Mouse (Mus musculus) neural tube, embryonic 11.5 days (tissue): ENCODE results near the gene Ern1. TPM values are rescaled to one million over a fixed set of nuclear protein-coding genes. Genes with fewer than 3 reads are reported as not detected.
A peak's percentile ranks its signal among the peaks of the same experiment; 100 is the strongest.

Experiments used
- ATAC-seq: fragments of 200-750 bp; cut with Nextera tagmentation; 2 replicates; pipeline ENCODE4 v1.8.0; 2017; ENCODE audit warnings: moderate number of reproducible peaks, mild to moderate bottlenecking, moderate TSS enrichment, moderate library complexity; ENCODE audit not compliant: insufficient read depth, low FRiP score, low TSS enrichment
- DNase-seq: peaks from one replicate; pipeline ENCODE4 v3.0.0-alpha.2; 2015; ENCODE audit warnings: low spot score
- H3K27ac ChIP-seq: fragments of 300-500 bp; sonication (generic); 2 replicates; pipeline ENCODE4 v1.5.1; 2014; ENCODE audit warnings: low read depth, mild to moderate bottlenecking, low read length
- H3K27me3 ChIP-seq: fragments of 300-500 bp; sonication (generic); 2 replicates; pipeline ENCODE4 v1.6.1; 2014; ENCODE audit warnings: mild to moderate bottlenecking, low read length, mixed read lengths; ENCODE audit not compliant: control insufficient read depth, insufficient read depth
- H3K36me3 ChIP-seq: fragments of 300-500 bp; sonication (generic); 2 replicates; pipeline ENCODE4 v1.6.1; 2014; ENCODE audit warnings: mild to moderate bottlenecking, low read length, moderate library complexity, mixed read lengths; ENCODE audit not compliant: control insufficient read depth, insufficient read depth
- H3K4me1 ChIP-seq: fragments of 300-500 bp; sonication (generic); 2 replicates; pipeline ENCODE4 v1.6.1; 2014; ENCODE audit warnings: low read length, mixed read lengths; ENCODE audit not compliant: control insufficient read depth, insufficient read depth
- H3K4me2 ChIP-seq: fragments of 300-500 bp; sonication (generic); 2 replicates; pipeline ENCODE4 v1.6.1; 2014; ENCODE audit warnings: low read depth, mild to moderate bottlenecking, moderate library complexity
- H3K4me3 ChIP-seq: fragments of 300-500 bp; sonication (generic); 2 replicates; pipeline ENCODE4 v1.5.1; 2014; ENCODE audit warnings: low read depth, low read length
- H3K9ac ChIP-seq: fragments of 300-500 bp; sonication (generic); 2 replicates; pipeline ENCODE4 v1.6.1; 2014; ENCODE audit warnings: mild to moderate bottlenecking, low read length
- H3K9me3 ChIP-seq: fragments of 300-500 bp; sonication (generic); 2 replicates; pipeline ENCODE4 v1.6.1; 2016; ENCODE audit warnings: low read length; ENCODE audit not compliant: control insufficient read depth
- WGBS: fragments of 180-500 bp; shearing (Covaris S2); extraction: QIAGEN DNeasy Blood & Tissue Kit; methylation state at CpG from one replicate; pipeline ENCODE4 v1.1.7; 2014; 5-methylcytosine and 5-hydroxymethylcytosine counted together
- polyA plus RNA-seq: library from polyadenylated mRNA; unstranded; fragments of >200 nt; fragmentation: Nextera tagmentation; extraction: Ambion mirVana; gene quantifications from 2 replicates; pipeline ENCODE4 v1.2.1, GENCODE M21; 2014

Ern1 gene
- polyA plus RNA-seq, 1 experiment from 2014 or later = 6.6 TPM

DNA sequence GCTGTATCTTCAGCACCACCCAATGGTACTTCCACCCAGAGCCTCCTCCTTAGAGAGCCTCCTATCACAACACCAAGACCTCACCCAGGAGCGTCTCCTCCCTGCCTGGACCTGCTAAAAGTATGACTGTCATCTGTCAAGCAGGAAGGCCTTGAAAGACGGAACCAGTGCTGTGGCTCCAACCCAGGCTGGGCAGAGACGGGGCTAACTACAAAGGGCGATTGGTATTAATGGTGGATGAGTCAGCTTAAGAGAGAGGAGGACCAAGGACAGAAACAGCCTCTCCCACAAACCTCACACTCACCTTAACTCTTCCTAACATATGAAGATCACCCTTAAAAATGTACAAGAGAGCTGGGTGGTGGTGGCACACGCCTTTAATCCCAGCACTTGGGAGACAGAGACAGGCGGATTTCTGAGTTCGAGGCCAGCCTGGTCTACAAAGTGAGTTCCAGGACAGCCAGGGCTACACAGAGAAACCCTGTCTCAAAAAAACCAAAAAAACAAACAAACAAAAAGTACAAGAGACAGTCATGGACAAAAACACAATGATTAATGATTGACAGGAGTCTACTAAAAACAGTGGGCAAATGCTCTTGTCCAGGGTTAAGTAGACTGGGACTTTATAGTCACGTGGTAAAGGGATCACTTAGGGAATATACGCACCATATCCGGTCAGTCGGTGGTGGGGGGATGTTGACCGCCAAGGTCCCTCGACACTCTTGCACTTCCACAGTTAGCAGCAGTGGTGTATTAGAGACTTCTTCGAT is 23.8 kb upstream of the Ern1 start:
- Histone ChIP-seq H3K36me3 (0 out of 2 replicates have a peak, but pooled peaks cover 3% of the 10 kb centered on the region), H3K27me3 (no peaks in the 10 kb centered on the region), H3K4me2 (no peak overlapping the region), H3K4me3 (no peak overlapping the region), H3K27ac (no peak overlapping the region), H3K9ac (no peak overlapping the region), H3K9me3 (no peaks in the 10 kb centered on the region), H3K4me1 (0 out of 2 replicates have a peak, but pooled peaks cover 2% of the 10 kb centered on the region)
- WGBS = 90% methylated on average over 14 of the region's 14 CpGs
- ATAC-seq (no peak), DNase-seq (no peak)

DNA sequence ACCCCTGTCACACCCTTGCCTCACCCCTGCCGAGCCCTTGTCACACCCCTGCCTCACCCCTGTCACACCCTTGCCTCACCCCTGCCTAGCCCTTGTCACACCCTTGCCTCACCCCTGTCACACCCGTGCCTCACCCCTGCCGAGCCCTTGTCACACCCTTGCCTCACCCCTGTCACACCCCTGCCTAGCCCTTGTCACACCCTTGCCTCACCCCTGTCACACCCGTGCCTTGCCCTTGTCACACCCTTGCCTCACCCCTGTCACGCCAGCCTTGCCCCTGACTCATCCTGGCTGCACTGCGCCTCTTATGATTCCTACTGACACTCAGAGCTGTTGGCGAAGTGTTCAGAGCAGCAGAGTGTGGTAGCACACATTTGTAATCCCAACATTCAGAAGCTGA is 20.0 kb upstream of the Ern1 start:
- Histone ChIP-seq H3K4me1 (no peaks in the 10 kb centered on the region), H3K9me3 (no peaks in the 10 kb centered on the region), H3K27ac (no peak overlapping the region), H3K27me3 (no peaks in the 10 kb centered on the region), H3K9ac (no peak overlapping the region), H3K4me2 (no peak overlapping the region), H3K4me3 (no peak overlapping the region), H3K36me3 (0 out of 2 replicates have a peak, but pooled peaks cover 3% of the 10 kb centered on the region)
- ATAC-seq (no peak), DNase-seq (no peak)
- 85% methylated on average over 7 of the region's 7 CpGs for WGBS

DNA sequence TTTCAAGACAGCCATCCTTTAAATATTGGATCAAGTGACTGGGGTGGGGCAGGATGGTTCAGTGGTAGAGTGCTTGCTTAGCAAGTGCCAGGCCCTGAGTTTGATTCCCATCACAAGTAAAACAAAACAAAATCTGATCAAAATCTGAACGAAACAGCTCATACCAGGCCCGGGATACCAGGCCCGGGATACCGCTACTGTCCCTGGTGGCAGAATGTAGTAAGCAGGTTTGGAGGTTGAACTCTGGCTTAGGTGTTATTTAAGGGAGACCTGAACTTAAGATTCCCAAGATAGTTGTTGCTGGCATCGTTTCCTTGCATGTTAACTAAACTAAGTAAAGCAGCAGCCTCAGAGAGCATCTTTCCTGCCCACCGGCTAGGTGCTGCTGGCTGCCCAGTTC is 18.6 kb upstream of the Ern1 start:
- no peak overlapping the region for H3K27ac ChIP-seq
- no peaks in the 10 kb centered on the region for H3K4me1 ChIP-seq
- 91% methylated on average over 6 of the region's 6 CpGs for WGBS
- H3K4me2 ChIP-seq = no peak overlapping the region
- H3K9ac ChIP-seq = no peak overlapping the region
- no peak for DNase-seq
- H3K4me3 ChIP-seq = no peak overlapping the region
- H3K9me3 ChIP-seq = no peaks in the 10 kb centered on the region
- 0 out of 2 replicates have a peak, but pooled peaks cover 3% of the 10 kb centered on the region for H3K36me3 ChIP-seq
- no peaks in the 10 kb centered on the region for H3K27me3 ChIP-seq
- ATAC-seq = no peak

DNA sequence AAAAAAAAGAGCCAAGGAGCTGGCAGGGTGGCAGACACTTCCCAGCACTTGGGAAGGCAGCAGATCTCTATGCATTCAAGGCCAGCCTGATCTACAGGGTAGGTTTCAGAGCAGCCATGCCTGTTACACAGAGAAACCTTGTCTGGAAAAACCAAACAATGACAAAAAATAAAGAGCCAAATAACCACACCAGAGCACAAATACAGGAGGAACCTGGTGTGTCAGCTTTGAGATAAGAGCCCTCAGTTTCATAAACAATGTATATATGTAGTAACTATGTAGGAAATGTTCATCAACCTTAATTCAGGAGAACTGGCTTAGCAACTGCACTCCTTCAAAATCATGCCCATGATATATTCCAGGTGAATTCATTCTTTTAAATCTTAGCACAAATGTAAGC is 16.5 kb upstream of the Ern1 start:
- no peak overlapping the region for H3K27ac ChIP-seq
- no peak overlapping the region for H3K4me2 ChIP-seq
- H3K9ac ChIP-seq = no peak overlapping the region
- no peak for ATAC-seq
- H3K9me3 ChIP-seq = no peaks in the 10 kb centered on the region
- no peaks in the 10 kb centered on the region for H3K27me3 ChIP-seq
- no peak overlapping the region for H3K4me3 ChIP-seq
- H3K4me1 ChIP-seq = no peaks in the 10 kb centered on the region
- no peak for DNase-seq
- 0 out of 2 replicates have a peak, but pooled peaks cover 2% of the 10 kb centered on the region for H3K36me3 ChIP-seq

DNA sequence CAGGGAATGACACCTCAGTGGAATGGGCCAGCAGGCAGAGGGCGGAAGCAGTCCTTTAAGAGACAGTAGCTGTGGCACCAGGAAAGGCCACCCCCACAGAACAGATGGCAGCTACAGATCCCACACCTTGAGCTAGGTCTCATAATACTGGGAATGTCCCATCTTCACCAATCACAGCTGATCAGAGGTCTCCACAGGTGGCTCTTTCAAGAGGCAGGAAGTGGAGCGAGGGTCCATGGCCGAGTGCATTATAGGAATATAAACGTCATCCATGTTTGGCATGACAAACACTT is 15.7 kb upstream of the Ern1 start:
- no peaks in the 10 kb centered on the region for H3K9me3 ChIP-seq
- H3K4me1 ChIP-seq = no peaks in the 10 kb centered on the region
- H3K27me3 ChIP-seq = no peaks in the 10 kb centered on the region
- no peak overlapping the region for H3K27ac ChIP-seq
- H3K4me3 ChIP-seq = no peak overlapping the region
- ATAC-seq = no peak
- no peak overlapping the region for H3K9ac ChIP-seq
- WGBS = 78% methylated on average over 4 of the region's 4 CpGs
- H3K4me2 ChIP-seq = no peak overlapping the region
- H3K36me3 ChIP-seq = no peaks in the 10 kb centered on the region
- DNase-seq = no peak

DNA sequence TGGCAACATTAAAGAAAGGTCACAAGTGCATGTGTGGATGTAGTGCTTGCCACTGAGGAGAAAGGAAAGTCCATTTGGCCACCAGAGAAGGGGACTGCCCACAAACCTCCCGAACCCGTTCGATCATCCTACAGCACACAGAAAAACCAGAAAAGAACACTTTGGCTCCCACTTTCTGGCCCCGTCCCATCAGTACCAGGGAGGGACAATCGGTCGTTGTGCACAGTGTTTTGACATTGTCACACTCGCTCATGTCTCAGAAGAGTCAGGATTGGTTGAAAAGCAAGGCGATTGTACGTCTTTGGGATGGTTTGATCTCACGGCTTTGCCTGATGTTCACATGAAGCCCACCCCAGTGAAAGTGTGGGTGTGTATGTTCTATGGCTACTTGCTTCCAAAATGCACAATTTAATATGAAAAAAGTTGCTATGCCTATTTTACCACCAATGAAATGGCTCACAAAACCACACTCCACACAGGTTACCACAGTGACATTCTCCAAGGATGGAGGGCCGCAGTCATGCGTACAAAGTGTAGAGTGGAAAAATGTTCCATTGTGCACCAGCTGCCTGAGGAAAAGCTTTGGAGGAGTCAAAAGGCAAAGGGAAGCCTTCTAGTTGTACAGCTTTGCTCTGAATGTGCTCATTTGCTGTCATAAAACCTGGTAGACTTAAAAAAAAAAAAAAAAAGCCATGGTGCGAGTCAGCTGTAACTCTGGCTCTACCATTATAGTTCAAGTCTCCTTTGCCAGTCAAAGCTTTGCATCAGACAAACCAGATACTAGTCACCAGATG is 15.2 kb upstream of the Ern1 start:
- no peak overlapping the region for H3K4me3 ChIP-seq
- no peak for DNase-seq
- H3K4me2 ChIP-seq = no peak overlapping the region
- 62% methylated on average over 13 of the region's 13 CpGs for WGBS
- no peak for ATAC-seq
- 0 out of 2 replicates have a peak overlapping the region, but pooled peaks have one; percentile 11 for H3K27ac ChIP-seq
- H3K9ac ChIP-seq = no peak overlapping the region
- H3K4me1 ChIP-seq = no peaks in the 10 kb centered on the region
- H3K27me3 ChIP-seq = no peaks in the 10 kb centered on the region
- H3K36me3 ChIP-seq = no peaks in the 10 kb centered on the region
- no peaks in the 10 kb centered on the region for H3K9me3 ChIP-seq

DNA sequence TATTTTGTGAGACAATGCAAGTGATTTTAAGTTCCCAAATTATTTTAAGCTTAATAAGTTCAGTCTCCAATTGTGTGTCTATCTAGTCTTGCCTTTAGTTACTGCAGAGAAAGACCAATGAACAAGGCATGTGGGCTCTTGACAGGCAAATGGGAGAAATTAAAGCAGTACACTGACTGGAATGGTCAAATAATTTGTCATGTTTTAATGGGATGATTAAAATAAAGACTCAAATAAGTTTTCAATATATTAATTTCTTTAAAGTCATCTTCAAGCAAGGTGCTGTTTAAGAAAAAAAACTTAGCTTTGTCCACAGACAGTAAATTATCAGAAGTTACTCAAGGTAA is 14.5 kb upstream of the Ern1 start:
- no peaks in the 10 kb centered on the region for H3K27me3 ChIP-seq
- no peaks in the 10 kb centered on the region for H3K4me1 ChIP-seq
- peak overlapping the region; percentile 64; the same call in 1 of the 2 replicates for H3K4me3 ChIP-seq
- peak overlapping the region; percentile 65 for H3K4me2 ChIP-seq
- peak overlapping the region; percentile 91 for H3K27ac ChIP-seq
- no peak for DNase-seq
- no peak for ATAC-seq
- no peaks in the 10 kb centered on the region for H3K36me3 ChIP-seq
- H3K9me3 ChIP-seq = no peaks in the 10 kb centered on the region
- peak overlapping the region; percentile 94 for H3K9ac ChIP-seq

DNA sequence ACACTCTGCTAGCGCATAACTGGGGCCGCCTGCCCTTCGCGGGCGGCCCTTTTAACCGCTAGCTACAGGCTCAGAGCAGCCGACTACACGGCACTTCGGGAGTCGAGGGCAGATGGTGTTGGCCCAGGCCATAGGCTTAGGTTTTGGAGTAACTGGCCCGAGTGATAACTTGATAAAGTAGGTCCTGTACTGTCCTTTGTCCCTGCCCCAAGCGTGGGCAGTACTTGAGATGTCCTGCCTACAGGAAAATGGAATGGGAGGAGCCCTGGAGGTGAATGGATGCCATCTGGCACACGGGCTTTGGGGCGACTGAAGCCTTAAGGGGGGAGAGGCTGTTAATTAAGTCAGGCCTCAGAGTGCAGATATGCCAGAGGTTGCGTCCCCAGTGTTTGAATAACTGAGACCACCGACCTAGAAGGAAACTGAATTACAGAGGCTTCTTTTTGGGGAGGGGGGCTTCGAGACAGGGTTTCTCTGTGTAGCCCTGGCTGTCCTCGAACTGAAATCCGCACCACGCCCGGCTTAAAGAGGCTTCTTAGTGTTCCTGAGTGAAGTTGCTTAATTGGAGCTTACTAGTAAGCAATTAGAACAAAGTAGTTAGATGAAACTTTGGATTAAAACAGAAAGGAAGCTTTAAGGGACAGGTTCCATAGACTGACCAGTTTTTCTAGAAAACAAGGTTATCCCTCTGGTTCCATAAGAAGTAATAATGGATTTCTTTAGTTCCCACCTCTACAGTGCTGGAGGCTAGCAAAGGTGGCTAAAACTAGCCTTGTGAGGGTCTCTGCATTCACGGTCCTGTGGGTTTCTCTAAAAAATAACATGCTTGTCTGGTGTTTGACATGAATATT is 13.9 kb upstream of the Ern1 start:
- WGBS = under 1% methylated on average over 22 of the region's 22 CpGs
- Histone ChIP-seq H3K4me2 (peak overlapping the region; percentile 65), H3K36me3 (no peaks in the 10 kb centered on the region), H3K9me3 (no peaks in the 10 kb centered on the region), H3K4me1 (no peaks in the 10 kb centered on the region), H3K4me3 (peak overlapping the region; percentile 64), H3K9ac (peak overlapping the region; percentile 94), H3K27ac (peak overlapping the region; percentile 91), H3K27me3 (no peaks in the 10 kb centered on the region)
- ATAC-seq = peak; percentile 83
- peak; percentile 75 for DNase-seq
